Comparison of ENCODE assay signal across 35 mouse cellular contexts in genomic region chr2:90906721-90907120, GRCm38 (mm10). TPM values are rescaled to one million over a fixed set of nuclear protein-coding genes. Genes with fewer than 3 reads are reported as not detected.
"Had no signal": no experiment of that assay in that cellular context is flagged by ENCODE, and none has a peak within 500 bp of the region (broad histone marks: within the 10 kb centered on the region; RNA-seq: fewer than 3 reads in every experiment).

No protein-coding gene starts in this region.

- ATAC-seq: liver, embryonic 12.5 days; liver, postnatal 0 days; lung, postnatal 0 days; midbrain, embryonic 13.5 days; midbrain, embryonic 15.5 days; midbrain, embryonic 16.5 days had no signal

- H3K9me3 ChIP-seq: limb, embryonic 10.5 days; limb, embryonic 12.5 days; limb, embryonic 13.5 days; limb, embryonic 15.5 days; liver, embryonic 12.5 days; liver, embryonic 13.5 days; liver, embryonic 15.5 days; lung, embryonic 15.5 days; megakaryocyte, embryonic 14.5 days; midbrain, embryonic 10.5 days; midbrain, embryonic 12.5 days; midbrain, embryonic 13.5 days; midbrain, embryonic 15.5 days; neural tube, embryonic 12.5 days; neural tube, embryonic 13.5 days had no signal

- H3K4me2 ChIP-seq: limb, embryonic 15.5 days; lung, embryonic 14.5 days; lung, embryonic 15.5 days; midbrain, embryonic 11.5 days; midbrain, embryonic 12.5 days; midbrain, embryonic 13.5 days; midbrain, embryonic 15.5 days; neural tube, embryonic 12.5 days had no signal

- H3K9ac ChIP-seq: limb, embryonic 12.5 days; limb, embryonic 13.5 days; limb, embryonic 15.5 days; liver, embryonic 12.5 days; liver, embryonic 14.5 days; liver, embryonic 15.5 days; liver, postnatal 0 days; lung, embryonic 14.5 days; lung, embryonic 15.5 days; midbrain, embryonic 12.5 days; midbrain, embryonic 15.5 days; neural tube, embryonic 12.5 days had no signal

- DNase-seq: left cerebral cortex, postnatal 4 days; liver; liver, embryonic 13.5 days; liver, postnatal 0 days; lung, adult 18-20 months; lung, adult 2 months; lung, embryonic 14.5 days; lung, postnatal 10 days; lung, postnatal 14 days; lung, postnatal 36 days; lung, postnatal 4 days; midbrain, embryonic 14.5 days had no signal

- H3K4me3 ChIP-seq: limb, embryonic 12.5 days; limb, embryonic 13.5 days; limb, embryonic 15.5 days; liver, embryonic 15.5 days; lung, embryonic 15.5 days; midbrain, embryonic 15.5 days; neural tube, embryonic 12.5 days; neural tube, embryonic 13.5 days had no signal

- H3K27me3 ChIP-seq: limb, embryonic 12.5 days; limb, embryonic 13.5 days; limb, embryonic 15.5 days; liver, embryonic 12.5 days; liver, embryonic 13.5 days; liver, embryonic 15.5 days; lung, embryonic 15.5 days; megakaryocyte, embryonic 14.5 days; midbrain, embryonic 12.5 days; midbrain, embryonic 13.5 days; midbrain, embryonic 15.5 days; neural tube, embryonic 12.5 days; neural tube, embryonic 13.5 days had no signal

- H3K27ac ChIP-seq: limb, embryonic 10.5 days; limb, embryonic 12.5 days; limb, embryonic 13.5 days; limb, embryonic 15.5 days; liver, embryonic 13.5 days; liver, embryonic 14.5 days; liver, embryonic 15.5 days; lung, embryonic 15.5 days; macrophage; midbrain, embryonic 10.5 days; midbrain, embryonic 12.5 days; midbrain, embryonic 13.5 days; midbrain, embryonic 15.5 days; neural tube, embryonic 12.5 days; neural tube, embryonic 13.5 days had no signal

RNA-seq across cellular contexts. Expression of gene C1qtnf4, which starts 21.1 kb away (rescaled TPM):
- total RNA-seq: megakaryocyte progenitor cell, adult 5-6 weeks; megakaryocyte, adult 5-6 weeks; megakaryocyte-erythroid progenitor cell, adult 5-6 weeks; monocyte, adult 5-6 weeks had no signal
- polyA plus RNA-seq: macrophage had no signal
